Mouse (Mus musculus) heart, embryonic 14.5 days (tissue): ENCODE results near the gene Dnajb14. TPM values are rescaled to one million over a fixed set of nuclear protein-coding genes. Genes with fewer than 3 reads are reported as not detected.

ENCODE experiments used
- ATAC-seq: fragments of 200-750 bp; cut with Nextera tagmentation; 2 replicates; pipeline ENCODE4 v1.8.0; 2017; ENCODE audit warnings: low read depth, moderate TSS enrichment; ENCODE audit not compliant: insufficient number of reproducible peaks, insufficient read depth, low FRiP score
- H3K27ac ChIP-seq, 2 experiments: fragments of 200-500 bp in 1 of 2; fragments of 300-500 bp in 1 of 2; sonication (generic) in 1 of 2; replicated peaks in 1 of 2; 2 replicates each; pipeline ENCODE4 v1.5.1; 2012 to 2014; ENCODE audit warnings: low read depth in 2 of 2, low read length in 2 of 2, control low read depth in 1 of 2, mild to moderate bottlenecking in 1 of 2, mixed read lengths in 1 of 2; ENCODE audit not compliant: control insufficient read depth in 1 of 2, insufficient read depth in 1 of 2
- H3K27me3 ChIP-seq: fragments of 300-500 bp; sonication (generic); 2 replicates; pipeline ENCODE4 v1.6.1; 2014; ENCODE audit warnings: mild to moderate bottlenecking, low read length, control low read depth; ENCODE audit not compliant: control insufficient read depth, insufficient read depth
- H3K36me3 ChIP-seq: fragments of 300-500 bp; sonication (generic); 2 replicates; pipeline ENCODE4 v1.6.1; 2014; ENCODE audit warnings: mild to moderate bottlenecking, control low read depth, low read length, mixed read lengths; ENCODE audit not compliant: control insufficient read depth, insufficient read depth
- H3K4me1 ChIP-seq, 2 experiments: fragments of 200-500 bp in 1 of 2; fragments of 300-500 bp in 1 of 2; sonication (generic) in 1 of 2; 2 replicates each; pipeline ENCODE4 v1.6.1; 2012 to 2014; ENCODE audit warnings: low read length in 2 of 2, control low read depth in 1 of 2, mixed read lengths in 1 of 2; ENCODE audit not compliant: control insufficient read depth in 2 of 2, insufficient read depth in 2 of 2
- H3K4me2 ChIP-seq: fragments of 300-500 bp; sonication (generic); 2 replicates; pipeline ENCODE4 v1.6.1; 2014; ENCODE audit warnings: mild to moderate bottlenecking, low read length
- H3K4me3 ChIP-seq, 2 experiments: fragments of 200-500 bp in 1 of 2; fragments of 300-500 bp in 1 of 2; sonication (generic) in 1 of 2; 2 replicates each; pipeline ENCODE4 v1.5.1; 2012 to 2014; ENCODE audit warnings: low read length in 2 of 2, mild to moderate bottlenecking in 2 of 2, control low read depth in 1 of 2, low read depth in 1 of 2, moderate library complexity in 1 of 2; ENCODE audit not compliant: control insufficient read depth in 1 of 2, insufficient read depth in 1 of 2
- H3K9ac ChIP-seq: fragments of 300-500 bp; sonication (generic); 2 replicates; pipeline ENCODE4 v1.6.1; 2014; ENCODE audit warnings: mild to moderate bottlenecking, low read length
- H3K9me3 ChIP-seq: fragments of 300-500 bp; sonication (generic); 2 replicates; pipeline ENCODE4 v1.6.1; 2016; ENCODE audit warnings: low read length, control low read depth; ENCODE audit not compliant: control insufficient read depth
- WGBS: fragments of 180-500 bp; shearing (Covaris S2); extraction: QIAGEN DNeasy Blood & Tissue Kit; methylation state at CpG from one replicate; pipeline ENCODE4 v1.1.7; 2014; 5-methylcytosine and 5-hydroxymethylcytosine counted together
- polyA plus RNA-seq: library from polyadenylated mRNA; unstranded; fragments of >200 nt; fragmentation: Nextera tagmentation; extraction: Ambion mirVana; gene quantifications from 2 replicates; pipeline ENCODE4 v1.2.1, GENCODE M21; 2014

The Dnajb14 gene
- polyA plus RNA-seq, 1 experiment from 2014 or later: 10.2 TPM

DNA sequence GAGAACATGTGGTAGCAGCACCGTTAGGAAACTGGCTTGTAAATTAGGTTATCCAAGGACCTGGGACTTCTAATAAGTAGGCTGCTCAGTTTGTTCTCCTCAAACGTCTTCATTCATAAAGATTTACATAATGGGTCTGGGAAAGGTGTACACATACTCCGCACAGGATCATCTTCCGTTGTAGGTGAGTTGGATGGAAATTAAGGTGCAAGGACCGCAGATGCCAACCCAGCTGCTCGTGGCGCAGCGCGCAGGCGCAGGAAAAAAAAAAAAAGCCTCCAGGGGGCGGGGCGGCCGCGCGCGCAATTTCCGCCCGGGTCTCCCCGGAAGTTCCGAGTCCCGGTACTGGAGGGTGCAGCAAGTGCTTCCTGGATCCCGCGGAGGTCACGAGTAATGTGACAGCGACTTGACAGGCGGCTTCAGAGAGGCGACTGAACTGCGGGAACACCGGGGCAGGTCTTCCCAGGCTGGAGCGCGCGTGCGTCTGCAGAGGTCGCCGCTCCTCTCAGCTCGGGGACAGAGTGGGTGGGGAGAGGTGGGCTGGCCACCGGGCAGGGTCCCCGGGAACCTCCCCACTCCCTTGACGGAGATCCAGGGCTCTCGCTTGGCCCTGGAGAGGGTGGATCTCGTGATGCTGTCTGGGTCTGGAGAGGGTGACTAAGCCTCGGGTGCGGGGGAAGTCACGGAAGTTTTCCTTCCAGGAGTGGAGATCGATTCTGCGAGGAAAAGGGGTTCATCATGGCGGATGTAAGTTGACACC lies 50.9 kb downstream of the Dnajb14 start, which contains the start of gene Lamtor3:
TSS of gene Lamtor3 (plus strand) at position 335 of the 760 bp plus-strand sequence.
- peak; percentile 83 for ATAC-seq
- peak within 1 kb of the TSS; percentile 65 for H3K4me2 ChIP-seq
- H3K27ac ChIP-seq: peak within 1 kb of the TSS; percentile 66 to 81
- no peaks in the 10 kb centered on the region for H3K27me3 ChIP-seq
- peaks cover 23% of the 10 kb centered on the region for H3K36me3 ChIP-seq
- peaks cover 2 to 14% of the 10 kb centered on the region in 2 experiments; a peak in 2 of 4 replicates for H3K4me1 ChIP-seq
- WGBS: under 1% methylated on average over 47 of the region's 47 CpGs
- H3K9ac ChIP-seq: peak within 1 kb of the TSS; percentile 93
- no peaks in the 10 kb centered on the region for H3K9me3 ChIP-seq
- H3K4me3 ChIP-seq: peak within 1 kb of the TSS; percentile 83 to 89

- peaks cover 29% of the 10 kb centered on the region for H3K36me3 ChIP-seq
- H3K27me3 ChIP-seq: no peaks in the 10 kb centered on the region
- peaks cover 2 to 14% of the 10 kb centered on the region in 2 experiments; a peak in 2 of 4 replicates for H3K4me1 ChIP-seq
- peak; percentile 45; the same call in 1 of the 2 replicates for ATAC-seq
- peak overlapping the region; percentile 54 to 81 for H3K27ac ChIP-seq
- H3K4me3 ChIP-seq: peak overlapping the region; percentile 83 to 89
- peak overlapping the region; percentile 93 for H3K9ac ChIP-seq
- no peaks in the 10 kb centered on the region for H3K9me3 ChIP-seq
- WGBS: 12% methylated on average over 6 of the region's 6 CpGs
- H3K4me2 ChIP-seq: peak overlapping the region; percentile 65
Observed at GRCm38 (mm10) chr3:137918932-137919311, 51.4 kb downstream of the Dnajb14 start.

DNA sequence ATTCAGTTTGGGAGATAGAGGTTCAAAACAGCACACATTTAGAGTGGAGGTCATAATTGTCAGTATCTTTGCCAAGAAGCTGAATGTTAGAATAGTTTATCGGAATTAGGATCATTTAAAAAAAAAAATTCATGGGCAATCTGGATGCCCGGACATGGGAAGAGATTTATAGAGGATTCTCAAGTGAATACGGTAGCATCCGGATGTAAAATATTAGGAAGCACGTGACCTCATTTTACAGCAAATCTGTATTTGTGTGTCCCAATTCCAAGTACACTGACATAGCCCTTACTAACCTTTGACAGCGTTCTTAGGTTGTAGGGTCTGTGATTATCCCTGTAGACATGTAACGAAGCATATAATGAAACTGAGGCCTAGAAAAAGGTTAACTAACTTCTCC lies 51.9 kb downstream of the Dnajb14 start:
- WGBS: 89% methylated on average over 7 of the region's 7 CpGs
- H3K4me2 ChIP-seq: peak overlapping the region; percentile 65
- no peak overlapping the region; a peak in 1 of 4 replicates for H3K27ac ChIP-seq
- no peaks in the 10 kb centered on the region for H3K27me3 ChIP-seq
- H3K4me1 ChIP-seq: peaks cover 2 to 14% of the 10 kb centered on the region in 2 experiments; a peak in 2 of 4 replicates
- H3K36me3 ChIP-seq: peaks cover 33% of the 10 kb centered on the region
- H3K9ac ChIP-seq: peak overlapping the region; percentile 93
- H3K9me3 ChIP-seq: no peaks in the 10 kb centered on the region
- H3K4me3 ChIP-seq: peak overlapping the region; percentile 83 to 89; a peak in 3 of 4 replicates
- ATAC-seq: no peak

DNA sequence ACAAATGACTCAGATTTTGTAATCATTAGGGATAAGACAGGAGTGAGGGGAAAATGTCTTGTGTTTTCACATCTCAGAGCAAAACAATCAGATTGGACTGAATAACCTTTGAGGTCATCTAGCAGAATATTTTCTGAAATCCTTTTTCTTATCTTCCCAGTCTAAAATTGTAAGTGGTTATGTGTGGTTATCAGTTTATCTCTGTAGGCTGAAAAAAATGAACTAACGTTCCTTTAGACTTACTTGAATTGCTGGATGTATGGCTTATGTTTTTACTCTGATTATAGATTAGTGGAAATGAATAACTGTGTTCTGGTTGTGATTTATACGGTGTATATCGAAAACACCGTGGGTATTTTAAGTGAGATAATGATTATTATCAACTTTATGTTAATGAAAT lies 53.1 kb downstream of the Dnajb14 start:
- peaks cover 44% of the 10 kb centered on the region for H3K36me3 ChIP-seq
- WGBS: 92% methylated on average over 4 of the region's 4 CpGs

GRCm38 (mm10) chr3:137927010-137927409 lies 59.5 kb downstream of the Dnajb14 start:
- H3K27ac ChIP-seq: no peak overlapping the region
- 83% methylated on average over 4 of the region's 4 CpGs for WGBS
- H3K27me3 ChIP-seq: no peaks in the 10 kb centered on the region
- H3K36me3 ChIP-seq: peaks cover 87% of the 10 kb centered on the region
- H3K4me3 ChIP-seq: no peak overlapping the region
- H3K4me1 ChIP-seq: no peaks in the 10 kb centered on the region
- H3K4me2 ChIP-seq: no peak overlapping the region
- ATAC-seq: no peak
- no peaks in the 10 kb centered on the region for H3K9me3 ChIP-seq
- no peak overlapping the region for H3K9ac ChIP-seq

More for the DNA sequence above, 53.1 kb downstream of the Dnajb14 start:
- Histone ChIP-seq H3K9ac (no peak overlapping the region), H3K27ac (no peak overlapping the region), H3K4me3 (no peak overlapping the region), H3K4me1 (peaks cover 2 to 14% of the 10 kb centered on the region in 2 experiments; a peak in 2 of 4 replicates), H3K27me3 (no peaks in the 10 kb centered on the region), H3K4me2 (no peak overlapping the region), H3K9me3 (no peaks in the 10 kb centered on the region)
- ATAC-seq: no peak

DNA sequence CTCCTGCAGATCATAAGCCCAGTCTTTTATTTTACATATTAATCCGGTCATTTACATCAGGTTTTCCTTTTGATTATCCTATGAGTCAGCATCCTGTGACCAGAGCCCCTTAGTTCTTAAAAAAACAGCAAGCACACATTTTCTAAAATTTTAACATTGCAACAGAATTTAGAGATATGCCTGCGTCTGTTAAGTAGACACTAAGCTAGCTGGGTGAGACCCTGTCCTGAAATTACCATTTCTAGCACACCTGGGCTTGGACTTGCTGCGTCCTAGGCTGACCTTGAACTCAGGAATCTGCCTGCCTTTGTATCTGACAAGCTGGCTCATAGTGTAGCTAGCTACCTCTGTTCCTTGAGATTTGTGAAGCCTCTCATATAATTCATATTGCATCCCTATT lies 62.5 kb downstream of the Dnajb14 start:
- ATAC-seq: no peak
- 84% methylated on average over 3 of the region's 3 CpGs for WGBS
- Histone ChIP-seq H3K4me3 (no peak overlapping the region), H3K4me2 (no peak overlapping the region), H3K4me1 (no peaks in the 10 kb centered on the region), H3K9me3 (no peaks in the 10 kb centered on the region), H3K9ac (no peak overlapping the region), H3K27me3 (no peaks in the 10 kb centered on the region), H3K36me3 (peaks cover 92% of the 10 kb centered on the region), H3K27ac (no peak overlapping the region)

DNA sequence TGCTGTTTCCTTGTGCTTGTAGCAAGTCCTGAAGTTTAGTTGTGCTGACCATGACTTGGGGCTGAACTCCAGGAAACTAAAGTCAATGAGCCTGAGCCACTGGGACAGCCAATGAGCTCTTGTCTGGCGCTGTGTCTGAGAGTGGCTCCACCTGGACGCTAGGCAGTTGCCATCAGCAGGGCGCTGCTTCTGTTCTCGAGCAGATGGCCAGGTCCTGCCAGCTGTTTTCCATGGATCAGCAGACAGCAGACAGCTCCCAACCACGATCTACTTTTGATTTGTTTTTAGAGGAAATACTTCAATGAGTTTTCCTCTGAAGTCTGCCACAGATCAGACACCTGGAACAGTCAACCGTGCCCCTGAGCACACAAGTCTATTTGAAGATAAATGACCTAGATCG lies 65.3 kb downstream of the Dnajb14 start:
- ATAC-seq: no peak

More for the DNA sequence above, 65.3 kb downstream of the Dnajb14 start:
- no peak overlapping the region for H3K9ac ChIP-seq
- 75% methylated on average over 7 of the region's 7 CpGs for WGBS
- no peak overlapping the region for H3K4me2 ChIP-seq
- no peak overlapping the region for H3K27ac ChIP-seq
- H3K4me3 ChIP-seq: no peak overlapping the region
- H3K36me3 ChIP-seq: peaks cover 83% of the 10 kb centered on the region
- no peaks in the 10 kb centered on the region for H3K9me3 ChIP-seq
- H3K4me1 ChIP-seq: no peaks in the 10 kb centered on the region
- H3K27me3 ChIP-seq: no peaks in the 10 kb centered on the region
